Mouse (Mus musculus): ENCODE data around the gene Zbed3.

GRCm38 (mm10) chr13:95320451-95320850, 3.0 kb upstream of the Zbed3 start:
- TF ChIP-seq POLR2A (IDR thresholded peaks at IDR 0.05; ENCODE audit: low read depth, low read length) = no peak
- TF ChIP-seq CTCF (IDR thresholded peaks at IDR 0.05; ENCODE audit: extremely low read depth, insufficient read depth, insufficient read length, insufficient replicate concordance) = no peak
